Mouse (Mus musculus) heart, postnatal 0 days (tissue): ENCODE data around the gene Mcoln2.

ENCODE experiments used
- CTCF ChIP-seq: IDR thresholded peaks from 2 replicates; pipeline ENCODE4 v1.5.1; 2016; ENCODE audit warnings: antibody characterized with exemption, control low read depth, low read depth
- EP300 ChIP-seq: IDR thresholded peaks from 2 replicates; pipeline ENCODE4 v1.6.1; 2016; ENCODE audit warnings: antibody characterized with exemption, low read depth

GRCm38 (mm10) chr3:146152913-146153312 is 3.3 kb downstream of the Mcoln2 start:
- TF ChIP-seq CTCF: no peak
- no peak for TF ChIP-seq EP300
